Mouse (Mus musculus): Measurements from ENCODE around the gene Srpk1. TPM values are rescaled to one million over a fixed set of nuclear protein-coding genes. Genes with fewer than 3 reads are reported as not detected.

Gene Srpk1
- total and polyA plus RNA-seq, 3 experiments, result 119 to 211 (median 125) TPM

- 0 out of 4 replicates have a peak, but pooled peaks of 1 of the 2 experiments have one; percentile 16 for TF ChIP-seq POLR2A (IDR thresholded peaks at IDR 0.05; ENCODE audit: control insufficient read depth in 1 of 2, insufficient read depth in 1 of 2, low read depth in 1 of 2, low read length in 2 of 2, poor library complexity in 1 of 2)
- TF ChIP-seq MAFK (IDR thresholded peaks at IDR 0.05; ENCODE audit: borderline replicate concordance, low read depth, low read length), result no peak
- no peak for TF ChIP-seq EP300 (IDR thresholded peaks at IDR 0.05; ENCODE audit: low read depth in 1 of 2, low read length in 2 of 2)
- no peak for TF ChIP-seq ZNF384 (IDR thresholded peaks at IDR 0.05; ENCODE audit: low read depth, low read length)
Observed at GRCm38 (mm10) chr17:28621381-28622299, 869 bp downstream of the Srpk1 start (continued).

- peaks cover 14 to 31% of the 10 kb centered on the region in 2 experiments for H3K4me1 ChIP-seq (ENCODE audit: control insufficient read depth in 1 of 2, insufficient read depth in 2 of 2, low read length in 2 of 2)
- TF ChIP-seq NELFE (IDR thresholded peaks at IDR 0.05; ENCODE audit: low read depth, low read length), result no peak
- TF ChIP-seq MAX (IDR thresholded peaks at IDR 0.05; ENCODE audit: low read length), result no peak
- no peak for TF ChIP-seq USF2 (IDR thresholded peaks at IDR 0.05; ENCODE audit: borderline replicate concordance in 1 of 2, insufficient read depth in 1 of 2, low read depth in 1 of 2, low read length in 2 of 2)
- TF ChIP-seq MXI1 (IDR thresholded peaks at IDR 0.05; ENCODE audit: low read depth, low read length), result 0 out of 2 replicates have a peak, but pooled peaks have one; percentile 6
- TF ChIP-seq USF1 (IDR thresholded peaks at IDR 0.05; ENCODE audit: low read depth, low read length), result no peak
- TF ChIP-seq TAL1 (IDR thresholded peaks at IDR 0.05; ENCODE audit: low read length), result no peak
- 0 out of 2 replicates have a peak, but pooled peaks have one; percentile 29 for TF ChIP-seq ZMIZ1 (IDR thresholded peaks at IDR 0.05; ENCODE audit: low read depth, low read length)
- no peak for TF ChIP-seq NRF1 (IDR thresholded peaks at IDR 0.05; ENCODE audit: insufficient read depth, low read depth, low read length, poor library complexity, severe bottlenecking)
- no peak for TF ChIP-seq ZNF384 (IDR thresholded peaks at IDR 0.05; ENCODE audit: low read depth, low read length)
- peaks cover 36 to 48% of the 10 kb centered on the region in 2 experiments for H3K36me3 ChIP-seq (ENCODE audit: control insufficient read depth in 1 of 2, insufficient read depth in 2 of 2, low read length in 2 of 2)
- peak overlapping the region in 1 of 2 experiments; percentile 11; a peak in 2 of 4 replicates for H3K4me3 ChIP-seq (ENCODE audit: control insufficient read depth in 1 of 2, insufficient read depth in 1 of 2, low read depth in 2 of 2, low read length in 2 of 2)
- peak overlapping the region; percentile 4; the same call in 1 of the 2 replicates for H3K9ac ChIP-seq (ENCODE audit: control insufficient read depth, low read depth, low read length, poor library complexity, severe bottlenecking)
- no peaks in the 10 kb centered on the region for H3K9me3 ChIP-seq (replicated peaks; ENCODE audit: insufficient read depth, low read length)
- peak; percentile 50 for DNase-seq (ENCODE audit: low read depth, low spot score)
- H3K79me2 ChIP-seq (ENCODE audit: control insufficient read depth, insufficient read depth, low read length, poor library complexity), result peaks cover 79% of the 10 kb centered on the region
- H3K27me3 ChIP-seq (ENCODE audit: control insufficient read depth in 1 of 2, insufficient read depth in 2 of 2, low read length in 2 of 2), result no peaks in the 10 kb centered on the region
- no peak overlapping the region for H3K27ac ChIP-seq (ENCODE audit: control insufficient read depth, low read depth, low read length)
Observed at GRCm38 (mm10) chr17:28618775-28619174, 3.7 kb downstream of the Srpk1 start.

GRCm38 (mm10) chr17:28618124-28618523 is 4.4 kb downstream of the Srpk1 start:
- Histone ChIP-seq H3K27me3 (ENCODE audit: control insufficient read depth in 1 of 2, insufficient read depth in 2 of 2, low read length in 2 of 2) (no peaks in the 10 kb centered on the region), H3K27ac (ENCODE audit: control insufficient read depth, low read depth, low read length) (no peak overlapping the region), H3K9me3 (replicated peaks; ENCODE audit: insufficient read depth, low read length) (no peaks in the 10 kb centered on the region), H3K79me2 (ENCODE audit: control insufficient read depth, insufficient read depth, low read length, poor library complexity) (peaks cover 84% of the 10 kb centered on the region), H3K4me3 (ENCODE audit: control insufficient read depth in 1 of 2, insufficient read depth in 1 of 2, low read depth in 2 of 2, low read length in 2 of 2) (peak overlapping the region in 1 of 2 experiments; percentile 1; a peak in 1 of 4 replicates), H3K9ac (ENCODE audit: control insufficient read depth, low read depth, low read length, poor library complexity, severe bottlenecking) (no peak overlapping the region; the same call in 1 of the 2 replicates), H3K4me1 (ENCODE audit: control insufficient read depth in 1 of 2, insufficient read depth in 2 of 2, low read length in 2 of 2) (peaks cover 17 to 36% of the 10 kb centered on the region in 2 experiments), H3K36me3 (ENCODE audit: control insufficient read depth in 1 of 2, insufficient read depth in 2 of 2, low read length in 2 of 2) (peaks cover 37 to 54% of the 10 kb centered on the region in 2 experiments)
- no peak for DNase-seq (ENCODE audit: low read depth, low spot score)
- TF ChIP-seq MXI1 (IDR thresholded peaks at IDR 0.05; ENCODE audit: low read depth, low read length), result 0 out of 2 replicates have a peak, but pooled peaks have one; percentile 22
- no peak for TF ChIP-seq ZMIZ1 (IDR thresholded peaks at IDR 0.05; ENCODE audit: low read depth, low read length)

All from MEL (cell line).